Mouse (Mus musculus) cortical plate, adult 2 months (tissue): ENCODE data around the gene Tnn.

Experiments
- CTCF ChIP-seq: fragments of 200-500 bp; IDR thresholded peaks from 2 replicates; pipeline ENCODE4 v1.5.1; 2011; ENCODE audit warnings: mild to moderate bottlenecking, control low read depth, low read length; ENCODE audit not compliant: insufficient read depth; ENCODE audit errors: extremely low read depth
- POLR2A ChIP-seq: fragments of 200-500 bp; IDR thresholded peaks from 2 replicates; pipeline ENCODE4 v1.6.1; 2011; ENCODE audit warnings: mild to moderate bottlenecking, low read length, control low read depth; ENCODE audit not compliant: insufficient read depth; ENCODE audit errors: extremely low read depth

DNA sequence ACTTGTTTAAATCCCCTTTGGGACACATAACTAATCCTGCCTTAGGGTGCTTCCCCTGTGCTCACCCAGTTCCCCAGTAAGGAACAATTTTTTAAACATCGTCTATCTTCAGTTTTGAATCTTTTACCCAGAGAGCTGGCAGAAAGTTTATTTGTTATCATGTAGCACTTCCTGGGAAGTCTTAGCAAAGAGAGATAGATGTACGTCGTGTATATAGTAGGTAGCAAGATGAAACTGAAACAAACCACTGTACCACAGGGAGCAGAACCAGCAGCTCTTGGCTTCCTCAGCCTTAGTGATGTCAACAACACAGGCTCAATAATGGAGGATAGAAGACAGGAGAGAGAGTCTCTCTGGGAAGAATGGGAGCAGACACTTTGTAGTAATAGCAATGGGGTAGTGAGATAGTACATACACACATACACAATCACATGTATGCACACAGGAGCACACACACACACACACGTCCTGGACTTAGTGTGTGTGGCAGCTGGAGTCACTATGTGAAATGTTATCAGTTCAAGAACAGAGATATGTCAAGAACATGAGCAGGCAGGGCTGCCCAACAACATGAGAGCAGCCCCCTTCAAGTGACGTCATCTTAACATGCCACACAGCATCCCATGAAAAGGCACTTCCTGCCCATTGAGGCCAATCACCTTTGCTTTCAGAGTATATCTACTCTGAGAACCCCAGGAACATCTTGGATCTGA, 98.9 kb downstream of the Tnn start:
- TF ChIP-seq CTCF (no peak), POLR2A (no peak)
